In genomic region chr3:103809799-103810150, GRCm38 (mm10) we compare ENCODE assay signal across 8 mouse cellular contexts. TPM values are rescaled to one million over a fixed set of nuclear protein-coding genes. Genes with fewer than 3 reads are reported as not detected.
DNase-seq lines count a peak whose midpoint lies in the region; ATAC-seq and TF ChIP-seq lines count a peak whose summit lies in the region.

No protein-coding gene starts in this region.

- H3K4me2 ChIP-seq in heart, embryonic 16.5 days (ENCODE audit: low read depth, low read length), result peak overlapping the region; percentile 77
- peak overlapping the region; percentile 68 for H3K4me2 ChIP-seq in hindbrain, embryonic 13.5 days
- H3K4me2 ChIP-seq in midbrain, embryonic 12.5 days (replicated peaks), result peak overlapping the region; percentile 77

- TF ChIP-seq CTCF in bone marrow, adult 2 months (IDR thresholded peaks at IDR 0.05; ENCODE audit: control insufficient read depth, insufficient read depth, low read length), result no peak

- DNase-seq in heart, postnatal 36 days, result no peak
- DNase-seq in B cell, adult 2 months, result no peak
- DNase-seq in adrenal gland, postnatal 10 days, result no peak
- DNase-seq in right cerebral cortex, postnatal 25 days, result no peak

- peak overlapping the region; percentile 92 for H3K9ac ChIP-seq in heart, embryonic 16.5 days (ENCODE audit: low read length)
- peak overlapping the region; percentile 89 for H3K9ac ChIP-seq in hindbrain, embryonic 13.5 days
- H3K9ac ChIP-seq in midbrain, embryonic 12.5 days (replicated peaks), result peak overlapping the region; percentile 57

- H3K9me3 ChIP-seq in heart, embryonic 16.5 days (replicated peaks; ENCODE audit: control insufficient read depth, low read length), result no peaks in the 10 kb centered on the region
- H3K9me3 ChIP-seq in hindbrain, embryonic 13.5 days, result no peaks in the 10 kb centered on the region
- H3K9me3 ChIP-seq in midbrain, embryonic 12.5 days, result no peaks in the 10 kb centered on the region

- peak; percentile 39 for ATAC-seq in heart, embryonic 16.5 days (replicated peaks; ENCODE audit: extremely low read depth, insufficient read depth, low FRiP score)
- peak; percentile 78 for ATAC-seq in hindbrain, embryonic 13.5 days (ENCODE audit: low FRiP score)
- ATAC-seq in midbrain, embryonic 12.5 days (ENCODE audit: low FRiP score, low read depth), result peak; percentile 64; the same call in 1 of the 2 replicates

- no peaks in the 10 kb centered on the region for H3K27me3 ChIP-seq in heart, embryonic 16.5 days (ENCODE audit: control insufficient read depth, insufficient read depth, low read length)
- no peaks in the 10 kb centered on the region for H3K27me3 ChIP-seq in hindbrain, embryonic 13.5 days
- H3K27me3 ChIP-seq in midbrain, embryonic 12.5 days, result no peaks in the 10 kb centered on the region

- H3K27ac ChIP-seq in heart, embryonic 16.5 days (ENCODE audit: low read length), result peak overlapping the region; percentile 95
- peak overlapping the region; percentile 97 for H3K27ac ChIP-seq in bone marrow, adult 2 months (ENCODE audit: control insufficient read depth, insufficient read depth, low read depth, low read length, poor library complexity)
- H3K27ac ChIP-seq in hindbrain, embryonic 13.5 days, result peak overlapping the region; percentile 94
- H3K27ac ChIP-seq in midbrain, embryonic 12.5 days (replicated peaks), result peak overlapping the region; percentile 88

- peak overlapping the region; percentile 64 for H3K4me3 ChIP-seq in heart, embryonic 16.5 days (ENCODE audit: low read length)
- peak overlapping the region; percentile 72 for H3K4me3 ChIP-seq in bone marrow, adult 2 months (replicated peaks; ENCODE audit: control insufficient read depth, low read depth, low read length)
- peak overlapping the region; percentile 82 for H3K4me3 ChIP-seq in hindbrain, embryonic 13.5 days
- H3K4me3 ChIP-seq in midbrain, embryonic 12.5 days, result peak overlapping the region; percentile 83

- TF ChIP-seq POLR2A in bone marrow, adult 2 months (IDR thresholded peaks at IDR 0.05; ENCODE audit: borderline replicate concordance, control insufficient read depth, low read depth, low read length), result no peak

- H3K36me3 ChIP-seq in heart, embryonic 16.5 days (ENCODE audit: control insufficient read depth, insufficient read depth), result peaks cover 15% of the 10 kb centered on the region
- H3K36me3 ChIP-seq in hindbrain, embryonic 13.5 days, result peaks cover 22% of the 10 kb centered on the region
- H3K36me3 ChIP-seq in midbrain, embryonic 12.5 days, result peaks cover 21% of the 10 kb centered on the region

- WGBS in heart, embryonic 16.5 days, result 2% methylated on average over 14 of the region's 14 CpGs
- 1% methylated on average over 14 of the region's 14 CpGs for WGBS in bone marrow, adult 2 months
- 4% methylated on average over 14 of the region's 14 CpGs for WGBS in hindbrain, embryonic 13.5 days
- 2% methylated on average over 14 of the region's 14 CpGs for WGBS in midbrain, embryonic 12.5 days

- H3K4me1 ChIP-seq in heart, embryonic 16.5 days (ENCODE audit: control insufficient read depth, insufficient read depth, low read length), result peaks cover 12% of the 10 kb centered on the region; the same call in 1 of the 2 replicates
- H3K4me1 ChIP-seq in bone marrow, adult 2 months (ENCODE audit: control insufficient read depth, insufficient read depth, low read length), result no peaks in the 10 kb centered on the region; the same call in 1 of the 2 replicates
- peaks cover 18% of the 10 kb centered on the region for H3K4me1 ChIP-seq in hindbrain, embryonic 13.5 days (replicated peaks)
- peaks cover 20% of the 10 kb centered on the region for H3K4me1 ChIP-seq in midbrain, embryonic 12.5 days

- intact Hi-C loops in heart, postnatal 36 days (cut with DNase I), result loop anchor here (1.0 to 5.0 kb wide), 4 partner anchors 18 to 78 kb away; partner anchors contain the start of genes Gm10964, Hipk1 and Olfml3

RNA-seq across cellular contexts. Expression of gene Gm43064, which starts 0.4 kb away (rescaled TPM):
- 0.30 and 0.32 TPM in 2 replicates for polyA plus RNA-seq in heart, embryonic 16.5 days (2015; fragmentation: Nextera tagmentation; extraction: Ambion mirVana)
- not detected for total RNA-seq in heart, postnatal 36 days (2021)
- not detected in 2 replicates for polyA plus RNA-seq in bone marrow, adult 2 months (2011; ENCODE audit: insufficient read depth, insufficient read length, low replicate concordance, missing spikeins)
- polyA plus RNA-seq in hindbrain, embryonic 13.5 days (2015; fragmentation: Nextera tagmentation; extraction: Ambion mirVana), result 0.53 TPM in 1 of 2 replicates, not detected in the other
- polyA plus RNA-seq in midbrain, embryonic 12.5 days (2016; fragmentation: Nextera tagmentation; extraction: Ambion mirVana), result 0.17 TPM in 1 of 2 replicates, not detected in the other
- under 1 TPM in 1 of 2 experiments, not detected in 1; 0.58 TPM for total RNA-seq in adrenal gland, postnatal 10 days (2021)

RNA-seq across cellular contexts. Expression of gene Ap4b1, which starts 0.5 kb away (rescaled TPM):
- polyA plus RNA-seq in heart, embryonic 16.5 days (2015; fragmentation: Nextera tagmentation; extraction: Ambion mirVana), result 16.2 and 17.2 TPM in 2 replicates
- total RNA-seq in heart, postnatal 36 days (2021), result 10 to 100 TPM; 12.4 to 14.0 TPM
- 27.7 and 34.2 TPM in 2 replicates for polyA plus RNA-seq in bone marrow, adult 2 months (2011; ENCODE audit: insufficient read depth, insufficient read length, low replicate concordance, missing spikeins)
- polyA plus RNA-seq in hindbrain, embryonic 13.5 days (2015; fragmentation: Nextera tagmentation; extraction: Ambion mirVana), result 22.9 and 25.1 TPM in 2 replicates
- polyA plus RNA-seq in midbrain, embryonic 12.5 days (2016; fragmentation: Nextera tagmentation; extraction: Ambion mirVana), result 21.8 and 26.1 TPM in 2 replicates
- 10 to 100 TPM; 18.8 to 23.7 TPM for total RNA-seq in adrenal gland, postnatal 10 days (2021)

RNA-seq across cellular contexts. Expression of gene Dclre1b, which starts 0.5 kb away (rescaled TPM):
- 17.1 and 18.7 TPM in 2 replicates for polyA plus RNA-seq in heart, embryonic 16.5 days (2015; fragmentation: Nextera tagmentation; extraction: Ambion mirVana)
- 1 to 10 TPM; 6.5 to 9.2 TPM for total RNA-seq in heart, postnatal 36 days (2021)
- polyA plus RNA-seq in bone marrow, adult 2 months (2011; ENCODE audit: insufficient read depth, insufficient read length, low replicate concordance, missing spikeins), result 9.1 and 17.6 TPM in 2 replicates
- 22.2 and 23.4 TPM in 2 replicates for polyA plus RNA-seq in hindbrain, embryonic 13.5 days (2015; fragmentation: Nextera tagmentation; extraction: Ambion mirVana)
- polyA plus RNA-seq in midbrain, embryonic 12.5 days (2016; fragmentation: Nextera tagmentation; extraction: Ambion mirVana), result 25.6 and 32.4 TPM in 2 replicates
- total RNA-seq in adrenal gland, postnatal 10 days (2021), result 10 to 100 TPM; 15.1 to 16.9 TPM

RNA-seq across cellular contexts. Expression of gene Hipk1, which starts 18.4 kb away (rescaled TPM):
- polyA plus RNA-seq in heart, embryonic 16.5 days (2015; fragmentation: Nextera tagmentation; extraction: Ambion mirVana), result 10.8 and 11.6 TPM in 2 replicates
- total RNA-seq in heart, postnatal 36 days (2021), result 100 to 1,000 TPM; 100 to 114 TPM
- polyA plus RNA-seq in bone marrow, adult 2 months (2011; ENCODE audit: insufficient read depth, insufficient read length, low replicate concordance, missing spikeins), result 50.9 and 80.9 TPM in 2 replicates
- polyA plus RNA-seq in hindbrain, embryonic 13.5 days (2015; fragmentation: Nextera tagmentation; extraction: Ambion mirVana), result 11.8 and 13.3 TPM in 2 replicates
- polyA plus RNA-seq in midbrain, embryonic 12.5 days (2016; fragmentation: Nextera tagmentation; extraction: Ambion mirVana), result 17.9 and 18.3 TPM in 2 replicates
- total RNA-seq in adrenal gland, postnatal 10 days (2021), result 100 to 1,000 TPM; 128 to 162 TPM

RNA-seq across cellular contexts. Expression of gene Bcl2l15, which starts 22.6 kb away (rescaled TPM):
- 0.43 TPM in 1 of 2 replicates, not detected in the other for polyA plus RNA-seq in heart, embryonic 16.5 days (2015; fragmentation: Nextera tagmentation; extraction: Ambion mirVana)
- total RNA-seq in heart, postnatal 36 days (2021), result not detected
- 6.5 and 11.2 TPM in 2 replicates for polyA plus RNA-seq in bone marrow, adult 2 months (2011; ENCODE audit: insufficient read depth, insufficient read length, low replicate concordance, missing spikeins)
- 0.17 and 0.41 TPM in 2 replicates for polyA plus RNA-seq in hindbrain, embryonic 13.5 days (2015; fragmentation: Nextera tagmentation; extraction: Ambion mirVana)
- 0.38 and 0.42 TPM in 2 replicates for polyA plus RNA-seq in midbrain, embryonic 12.5 days (2016; fragmentation: Nextera tagmentation; extraction: Ambion mirVana)
- under 1 TPM in 1 of 2 experiments, not detected in 1; 0.36 TPM for total RNA-seq in adrenal gland, postnatal 10 days (2021)
